Mouse (Mus musculus) kidney, adult 2 months (tissue): ENCODE measurements around the gene Armc7. TPM values are rescaled to one million over a fixed set of nuclear protein-coding genes. Genes with fewer than 3 reads are reported as not detected.

ENCODE experiments used
- DNase-seq: peaks from one replicate; pipeline ENCODE4 v3.0.0; 2021
- H3K27ac ChIP-seq: fragments of 200-500 bp; 2 replicates; pipeline ENCODE4 v1.5.1; 2012; ENCODE audit warnings: low read depth, low read length, control low read depth, inconsistent platforms; ENCODE audit not compliant: insufficient read depth
- H3K27me3 ChIP-seq: fragments of 200-500 bp; replicated peaks from 2 replicates; pipeline ENCODE4 v1.6.1; 2012; ENCODE audit warnings: mild to moderate bottlenecking, moderate library complexity, low read length, inconsistent platforms; ENCODE audit not compliant: control insufficient read depth, insufficient read depth
- H3K36me3 ChIP-seq: fragments of 200-500 bp; 2 replicates; pipeline ENCODE4 v1.6.1; 2012; ENCODE audit warnings: mild to moderate bottlenecking, moderate library complexity, low read length, inconsistent platforms; ENCODE audit not compliant: control insufficient read depth, insufficient read depth
- H3K4me1 ChIP-seq: fragments of 200-500 bp; 2 replicates; pipeline ENCODE4 v1.6.1; 2011; ENCODE audit warnings: low read length; ENCODE audit not compliant: control insufficient read depth, insufficient read depth
- H3K4me3 ChIP-seq: fragments of 200-500 bp; 2 replicates; pipeline ENCODE4 v1.5.1; 2011; ENCODE audit warnings: mild to moderate bottlenecking, low read depth, low read length, control low read depth; ENCODE audit not compliant: insufficient read depth
- CTCF ChIP-seq: fragments of 200-500 bp; conservative IDR thresholded peaks from 2 replicates; pipeline ENCODE4 v1.5.1; 2011; ENCODE audit warnings: low read depth, mild to moderate bottlenecking, control low read depth, low read length, moderate library complexity, mixed read lengths; ENCODE audit not compliant: insufficient read depth, insufficient read length
- POLR2A ChIP-seq: fragments of 200-500 bp; IDR thresholded peaks from one replicate; pipeline ENCODE4 v1.6.1; 2011; ENCODE audit warnings: low read depth, low read length, control low read depth
- WGBS: fragments of 180-500 bp; shearing (Covaris S2); methylation state at CpG from one replicate; pipeline ENCODE4 v1.1.7; 2018; 5-methylcytosine and 5-hydroxymethylcytosine counted together
- polyA plus RNA-seq: library from polyadenylated mRNA; depleted of rRNA; stranded (reverse); fragments of >200 nt; gene quantifications from 2 replicates; pipeline ENCODE4 v1.2.3, GENCODE M21; 2012

Armc7 gene
- polyA plus RNA-seq, 1 experiment: 7.3 TPM

DNA sequence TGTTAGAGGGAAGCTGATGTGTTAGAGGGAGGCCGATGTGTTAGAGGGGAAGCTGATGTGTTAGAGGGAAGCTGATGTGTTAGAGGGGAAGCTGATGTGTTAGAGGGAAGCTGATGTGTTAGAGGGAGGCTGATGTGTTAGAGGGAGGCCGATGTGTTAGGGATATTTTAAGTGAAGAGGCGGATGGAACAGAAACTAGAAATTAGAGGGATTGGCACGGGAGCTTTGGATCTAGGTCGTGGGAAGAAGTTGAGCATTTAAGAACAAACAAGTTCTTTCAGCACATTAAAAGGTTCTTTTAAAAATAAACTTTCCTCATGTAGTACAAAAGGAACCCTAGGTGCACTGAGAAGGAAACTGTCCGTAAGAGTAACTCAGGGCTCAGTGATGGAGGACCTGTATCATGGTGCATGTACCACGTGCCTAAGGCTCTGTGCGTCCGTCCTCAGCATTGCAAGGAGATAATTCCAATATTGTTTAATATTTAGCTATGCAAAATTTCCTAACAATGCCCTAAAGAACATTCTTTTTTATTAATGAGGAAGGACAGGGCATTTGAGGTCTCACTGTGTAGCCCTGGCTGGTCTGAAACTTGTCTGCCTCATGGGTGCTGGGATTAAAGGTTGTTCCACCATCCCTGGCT is 3.0 kb downstream of the Armc7 start:
- 83% methylated on average over 9 of the region's 9 CpGs for whole genome bisulfite sequencing
- H3K27me3 ChIP-seq: no peaks in the 10 kb centered on the region
- TF ChIP-seq CTCF (no peak), POLR2A (no peak)

DNA sequence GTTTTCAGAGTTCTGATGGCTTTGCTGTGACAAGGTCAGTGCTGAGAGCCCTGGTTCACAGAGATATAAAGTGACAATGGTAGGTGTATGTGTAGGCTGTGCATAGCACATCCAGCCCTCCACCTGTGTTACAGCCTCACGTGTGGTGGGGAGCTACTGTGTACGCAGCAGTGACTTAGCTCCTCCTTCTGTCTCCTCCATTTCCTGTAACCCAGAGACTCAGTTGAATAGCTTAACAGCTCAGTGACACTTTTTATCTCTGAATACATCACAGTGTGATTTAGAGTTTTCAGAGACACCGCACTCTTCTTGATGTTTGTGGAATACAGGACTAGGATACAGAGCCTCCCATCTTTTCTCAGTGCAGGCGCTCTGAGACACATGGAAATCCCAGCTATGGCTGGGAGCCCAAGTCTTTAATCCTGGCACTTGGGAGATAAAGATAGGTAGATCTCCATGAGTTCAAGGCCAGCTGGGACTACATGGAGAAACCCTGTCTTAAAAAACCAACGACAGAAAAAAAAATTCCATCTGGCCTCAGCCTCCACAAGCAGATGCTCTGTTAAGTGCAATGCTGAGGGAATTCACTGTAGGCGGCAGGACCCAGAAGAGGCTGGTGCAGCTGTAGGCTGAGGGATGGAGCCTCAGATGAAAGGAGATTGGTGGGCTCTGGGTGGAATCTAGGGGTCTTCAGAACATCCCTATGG is 6.2 kb downstream of the Armc7 start:
- Histone ChIP-seq H3K27me3 (no peaks in the 10 kb centered on the region), H3K4me3 (no peak overlapping the region), H3K4me1 (no peaks in the 10 kb centered on the region), H3K36me3 (no peaks in the 10 kb centered on the region), H3K27ac (no peak overlapping the region)
- 82% methylated on average over 6 of the region's 6 CpGs for WGBS
- no peak for DNase-seq
- no peak for TF ChIP-seq CTCF
- TF ChIP-seq POLR2A: no peak

More for the DNA sequence above, 3.0 kb downstream of the Armc7 start:
- H3K4me3 ChIP-seq: no peak overlapping the region
- no peak overlapping the region for H3K27ac ChIP-seq
- no peak for DNase-seq
- no peaks in the 10 kb centered on the region for H3K36me3 ChIP-seq
- H3K4me1 ChIP-seq: peaks cover 11% of the 10 kb centered on the region

DNA sequence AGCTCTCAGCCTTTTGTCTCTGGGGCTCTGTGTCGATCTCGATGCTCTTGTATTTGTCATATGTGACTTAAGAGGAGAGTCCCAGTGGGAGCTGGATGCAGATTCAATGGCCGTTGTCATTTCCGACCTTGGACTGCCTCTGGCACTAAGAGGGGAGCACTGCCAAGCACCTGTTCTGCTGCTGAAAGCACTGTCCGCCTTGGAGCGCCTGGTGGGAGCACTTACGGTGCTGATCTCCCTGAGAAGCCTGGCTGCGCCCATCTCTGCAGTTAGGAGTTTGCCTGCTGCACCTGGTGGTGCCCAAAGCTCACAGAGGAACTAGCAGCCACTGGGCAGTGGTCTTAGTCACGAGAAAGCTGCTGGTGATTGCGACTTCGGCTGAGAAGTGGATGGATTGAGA is 7.8 kb downstream of the Armc7 start:
- no peaks in the 10 kb centered on the region for H3K4me1 ChIP-seq
- H3K36me3 ChIP-seq: no peaks in the 10 kb centered on the region
- H3K27me3 ChIP-seq: no peaks in the 10 kb centered on the region
- H3K27ac ChIP-seq: no peak overlapping the region
- 72% methylated on average over 11 of the region's 11 CpGs for WGBS
- no peak for DNase-seq
- no peak overlapping the region for H3K4me3 ChIP-seq
- TF ChIP-seq CTCF (no peak), POLR2A (no peak)

- H3K4me1 ChIP-seq: no peaks in the 10 kb centered on the region
- TF ChIP-seq POLR2A: no peak
- peak; percentile 88 for TF ChIP-seq CTCF
- peak; percentile 75 for DNase-seq
- no peak overlapping the region for H3K27ac ChIP-seq
- no peaks in the 10 kb centered on the region for H3K36me3 ChIP-seq
- H3K27me3 ChIP-seq: no peaks in the 10 kb centered on the region
- WGBS: 18% methylated on average over 6 of the region's 6 CpGs
- no peak overlapping the region for H3K4me3 ChIP-seq
Observed at GRCm38 (mm10) chr11:115483726-115484125, 8.3 kb downstream of the Armc7 start.

GRCm38 (mm10) chr11:115485155-115485554 is 9.7 kb downstream of the Armc7 start:
- Histone ChIP-seq H3K4me3 (no peak overlapping the region), H3K36me3 (no peaks in the 10 kb centered on the region), H3K27me3 (no peaks in the 10 kb centered on the region), H3K27ac (no peak overlapping the region), H3K4me1 (no peaks in the 10 kb centered on the region)
- 79% methylated on average over 12 of the region's 12 CpGs for WGBS
- no peak for DNase-seq
- TF ChIP-seq POLR2A (no peak), CTCF (no peak)

- no peak overlapping the region for H3K27ac ChIP-seq
- no peaks in the 10 kb centered on the region for H3K36me3 ChIP-seq
- 91% methylated on average over 19 of the region's 19 CpGs for WGBS
- no peaks in the 10 kb centered on the region for H3K27me3 ChIP-seq
- TF ChIP-seq POLR2A (no peak), CTCF (no peak)
- no peak overlapping the region for H3K4me3 ChIP-seq
- no peaks in the 10 kb centered on the region; the same call in 1 of the 2 replicates for H3K4me1 ChIP-seq
- no peak for DNase-seq
Observed at GRCm38 (mm10) chr11:115488551-115489104, 13.2 kb downstream of the Armc7 start.

DNA sequence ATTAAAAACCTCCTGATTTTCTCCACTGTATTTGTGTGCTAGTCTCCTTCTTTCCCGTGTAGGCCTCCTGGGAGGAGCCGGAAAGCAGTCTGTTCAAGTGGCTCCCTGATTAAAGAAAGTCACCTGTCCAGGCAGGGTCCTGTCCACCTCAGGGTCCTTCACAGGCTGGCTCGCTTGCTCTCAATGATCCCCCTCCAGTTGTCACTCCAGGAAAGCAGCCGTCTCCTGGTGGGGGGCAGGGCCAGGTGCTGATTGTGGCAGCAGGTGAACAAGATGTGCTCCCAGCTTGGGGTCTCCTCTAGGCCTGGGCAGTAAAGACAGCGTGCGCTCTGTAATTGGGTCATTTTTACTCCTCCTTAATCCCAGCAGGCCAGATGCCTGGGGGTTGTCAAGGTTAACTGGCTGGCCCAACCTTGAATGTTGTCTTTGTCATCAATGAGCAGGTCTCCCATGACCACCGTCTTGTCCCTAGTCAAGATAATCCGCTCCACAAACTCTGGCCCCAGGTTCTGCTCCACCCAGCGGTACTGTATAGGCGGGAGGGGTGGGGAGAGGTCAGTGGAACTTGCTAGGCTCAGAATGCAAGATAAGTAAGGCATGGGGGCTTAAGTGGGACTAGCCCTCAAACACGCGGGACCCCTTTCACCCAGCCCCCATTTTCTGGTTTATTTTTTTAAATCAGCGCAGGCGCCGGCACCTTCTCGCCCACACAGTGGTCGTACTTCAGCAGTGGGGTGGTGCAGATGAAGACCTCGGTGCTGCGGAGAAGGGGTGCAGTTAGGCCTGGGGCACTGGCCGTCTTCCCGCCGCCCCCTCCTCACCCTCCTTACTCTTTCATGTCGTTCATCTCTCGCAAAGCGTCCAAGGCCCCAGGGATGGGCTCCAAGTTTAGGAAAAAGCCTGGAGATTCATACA is 15.2 kb downstream of the Armc7 start:
- Histone ChIP-seq H3K36me3 (no peaks in the 10 kb centered on the region), H3K27ac (no peak overlapping the region)

More for the DNA sequence above, 15.2 kb downstream of the Armc7 start:
- 36% methylated on average over 25 of the region's 25 CpGs for WGBS
- DNase-seq: no peak
- no peak for TF ChIP-seq POLR2A
- TF ChIP-seq CTCF: no peak
- no peaks in the 10 kb centered on the region for H3K27me3 ChIP-seq
- H3K4me1 ChIP-seq: no peaks in the 10 kb centered on the region; the same call in 1 of the 2 replicates
- H3K4me3 ChIP-seq: peak overlapping the region; percentile 77
